Mouse (Mus musculus) limb, embryonic 12.5 days (tissue): ENCODE measurements around the gene Olfr1347. TPM values are rescaled to one million over a fixed set of nuclear protein-coding genes. Genes with fewer than 3 reads are reported as not detected.
"Not testable (repeated sequence)": the region's sequence is repeated elsewhere in the genome, so short reads cannot be mapped to it uniquely, and the experiment has no call there.

Source experiments
- ATAC-seq: fragments of 200-750 bp; cut with Nextera tagmentation; 2 replicates; pipeline ENCODE4 v1.8.0; 2017; ENCODE audit warnings: low read depth, moderate TSS enrichment; ENCODE audit not compliant: insufficient number of reproducible peaks, insufficient read depth, low FRiP score, low TSS enrichment
- H3K27ac ChIP-seq: fragments of 300-500 bp; sonication (generic); 2 replicates; pipeline ENCODE4 v1.5.1; 2016; ENCODE audit warnings: mild to moderate bottlenecking, moderate library complexity
- H3K27me3 ChIP-seq: fragments of 300-500 bp; sonication (generic); 2 replicates; pipeline ENCODE4 v1.6.1; 2016; ENCODE audit warnings: mild to moderate bottlenecking, moderate library complexity
- H3K36me3 ChIP-seq: fragments of 300-500 bp; sonication (generic); 2 replicates; pipeline ENCODE4 v1.6.1; 2016; ENCODE audit warnings: mild to moderate bottlenecking, moderate library complexity
- H3K4me1 ChIP-seq: fragments of 300-500 bp; sonication (generic); replicated peaks from 2 replicates; pipeline ENCODE4 v1.6.1; 2016
- H3K4me2 ChIP-seq: fragments of 300-500 bp; sonication (generic); 2 replicates; pipeline ENCODE4 v1.6.1; 2016; ENCODE audit warnings: mild to moderate bottlenecking, moderate library complexity
- H3K4me3 ChIP-seq: fragments of 300-500 bp; sonication (generic); replicated peaks from 2 replicates; pipeline ENCODE4 v1.5.1; 2016; ENCODE audit warnings: mild to moderate bottlenecking
- H3K9ac ChIP-seq: fragments of 300-500 bp; sonication (generic); replicated peaks from 2 replicates; pipeline ENCODE4 v1.6.1; 2016; ENCODE audit warnings: mild to moderate bottlenecking, moderate library complexity
- H3K9me3 ChIP-seq: fragments of 300-500 bp; sonication (generic); 2 replicates; pipeline ENCODE4 v1.6.1; 2016; ENCODE audit warnings: mild to moderate bottlenecking, moderate library complexity
- WGBS: fragments of 180-500 bp; shearing (Covaris S2); methylation state at CpG from one replicate; pipeline ENCODE4 v1.1.7; 2016; 5-methylcytosine and 5-hydroxymethylcytosine counted together
- polyA plus RNA-seq: library from polyadenylated mRNA; unstranded; fragments of >200 nt; fragmentation: Nextera tagmentation; extraction: Ambion mirVana; gene quantifications from 2 replicates; pipeline ENCODE4 v1.2.1, GENCODE M21; 2016

The Olfr1347 gene
- polyA plus RNA-seq, result not detected in 2 replicates

DNA sequence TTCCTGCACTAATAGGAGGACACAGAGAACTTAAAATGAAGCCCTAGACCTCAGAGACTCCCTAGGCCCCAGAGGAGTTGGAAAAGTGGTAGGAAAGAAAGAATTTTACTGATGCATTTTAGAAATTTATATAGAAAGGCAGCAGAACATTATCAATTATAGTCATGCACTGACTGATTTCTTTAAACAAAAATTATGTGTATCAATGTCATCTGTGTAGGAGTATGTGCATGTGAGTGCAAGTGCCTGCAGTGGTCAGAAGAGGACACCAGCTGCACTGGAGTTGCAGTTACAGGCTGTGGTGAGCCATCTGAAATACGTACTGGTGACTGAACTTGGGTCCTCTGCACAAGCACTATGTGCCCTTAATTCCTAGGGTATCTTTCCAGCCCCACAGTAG lies at the start of gene Olfr1347:
Gene Olfr1347, minus strand, starts transcription at position 101 of the 400 bp plus-strand sequence.
- no peaks in the 10 kb centered on the region for H3K27me3 ChIP-seq
- H3K4me1 ChIP-seq, result no peaks in the 10 kb centered on the region
- H3K9ac ChIP-seq, result no peak within 1 kb of the TSS
- peaks cover 27% of the 10 kb centered on the region for H3K9me3 ChIP-seq
- H3K4me2 ChIP-seq, result no peak within 1 kb of the TSS
- 53% methylated on average over 1 of the region's 1 CpGs for WGBS
- H3K36me3 ChIP-seq, result no peaks in the 10 kb centered on the region
- no peak for ATAC-seq
- no peak within 1 kb of the TSS for H3K4me3 ChIP-seq
- no peak within 1 kb of the TSS for H3K27ac ChIP-seq

DNA sequence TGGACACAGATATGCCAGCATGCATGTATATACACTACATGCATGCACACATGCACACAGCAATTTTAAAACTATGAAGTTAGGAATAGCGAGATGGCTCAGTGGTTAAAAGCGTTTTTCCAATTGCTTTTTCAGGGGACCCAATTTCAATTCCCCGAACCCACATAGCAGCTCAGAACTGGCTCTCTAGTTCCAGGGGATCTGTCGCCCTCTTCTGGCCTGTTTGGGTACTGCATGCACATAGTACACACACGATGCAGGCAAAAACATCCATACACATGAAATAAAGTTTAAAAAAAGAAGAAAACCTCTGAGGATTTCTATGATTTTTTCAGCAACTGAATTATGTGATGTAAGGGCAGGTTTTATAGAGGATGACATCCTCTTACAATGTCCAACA lies 26.6 kb upstream of the Olfr1347 start:
- WGBS, result 65% methylated on average over 5 of the region's 5 CpGs
- no peak for ATAC-seq
- no peaks in the 10 kb centered on the region for H3K36me3 ChIP-seq
- no peak overlapping the region for H3K4me2 ChIP-seq
- H3K27me3 ChIP-seq, result no peaks in the 10 kb centered on the region
- no peak overlapping the region for H3K9ac ChIP-seq
- no peaks in the 10 kb centered on the region for H3K4me1 ChIP-seq
- peaks cover 10% of the 10 kb centered on the region; the same call in 1 of the 2 replicates for H3K9me3 ChIP-seq
- H3K4me3 ChIP-seq, result no peak overlapping the region
- no peak overlapping the region for H3K27ac ChIP-seq

DNA sequence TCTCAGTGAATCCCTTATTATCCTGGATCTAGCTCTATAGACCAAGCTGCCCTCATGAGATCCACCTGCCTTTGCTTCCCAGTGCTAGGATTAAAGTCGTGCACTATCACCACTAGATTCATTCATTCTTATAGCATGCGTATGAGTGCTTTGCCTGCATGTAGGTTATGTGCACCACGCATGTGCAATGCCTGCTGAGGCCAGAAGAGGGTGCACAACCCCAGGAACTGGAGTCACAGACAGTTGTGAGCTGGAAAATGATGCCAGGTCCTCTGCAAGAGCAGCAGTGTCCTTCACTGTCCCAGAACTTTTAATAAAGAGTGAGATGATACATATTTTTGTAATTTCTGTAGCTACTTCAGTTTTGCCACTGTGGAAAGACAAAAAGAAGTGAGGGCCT lies 25.4 kb upstream of the Olfr1347 start:
- Histone ChIP-seq H3K4me1 (no peaks in the 10 kb centered on the region), H3K4me3 (no peak overlapping the region), H3K36me3 (no peaks in the 10 kb centered on the region), H3K27me3 (no peaks in the 10 kb centered on the region), H3K4me2 (no peak overlapping the region), H3K27ac (no peak overlapping the region), H3K9ac (no peak overlapping the region), H3K9me3 (peaks cover 14% of the 10 kb centered on the region; the same call in 1 of the 2 replicates)
- 60% methylated on average over 3 of the region's 3 CpGs for WGBS
- ATAC-seq, result no peak

DNA sequence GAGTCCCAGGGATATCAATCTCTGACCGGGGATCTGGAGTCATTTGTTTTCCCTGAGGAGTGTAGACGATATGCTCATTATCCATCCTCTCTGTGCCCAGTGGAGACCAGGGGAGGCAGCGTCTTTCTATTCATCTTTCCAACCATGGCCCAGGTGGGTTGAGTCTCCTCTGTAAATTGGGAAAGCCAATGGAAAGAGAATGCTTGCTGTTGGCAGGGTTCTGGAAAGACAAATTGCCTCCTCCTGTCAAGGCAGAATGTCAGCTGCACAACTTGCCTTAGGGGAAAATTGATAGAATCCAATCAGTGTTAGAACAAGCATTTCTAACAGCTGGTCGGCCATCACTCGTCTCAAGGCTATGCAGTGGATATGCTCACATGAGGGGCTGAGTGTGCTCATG lies 23.3 kb upstream of the Olfr1347 start, which contains the start of gene Olfr1349:
Gene Olfr1349, minus strand, starts transcription at position 101 of the 400 bp plus-strand sequence.
- H3K4me1 ChIP-seq, result no peaks in the 10 kb centered on the region
- H3K27ac ChIP-seq, result no peak within 1 kb of the TSS
- H3K4me3 ChIP-seq, result no peak within 1 kb of the TSS
- no peaks in the 10 kb centered on the region for H3K27me3 ChIP-seq
- no peak within 1 kb of the TSS for H3K9ac ChIP-seq
- no peak within 1 kb of the TSS for H3K4me2 ChIP-seq
- ATAC-seq, result no peak
- peaks cover 17% of the 10 kb centered on the region; the same call in 1 of the 2 replicates for H3K9me3 ChIP-seq
- 87% methylated on average over 5 of the region's 5 CpGs for WGBS
- H3K36me3 ChIP-seq, result no peaks in the 10 kb centered on the region

DNA sequence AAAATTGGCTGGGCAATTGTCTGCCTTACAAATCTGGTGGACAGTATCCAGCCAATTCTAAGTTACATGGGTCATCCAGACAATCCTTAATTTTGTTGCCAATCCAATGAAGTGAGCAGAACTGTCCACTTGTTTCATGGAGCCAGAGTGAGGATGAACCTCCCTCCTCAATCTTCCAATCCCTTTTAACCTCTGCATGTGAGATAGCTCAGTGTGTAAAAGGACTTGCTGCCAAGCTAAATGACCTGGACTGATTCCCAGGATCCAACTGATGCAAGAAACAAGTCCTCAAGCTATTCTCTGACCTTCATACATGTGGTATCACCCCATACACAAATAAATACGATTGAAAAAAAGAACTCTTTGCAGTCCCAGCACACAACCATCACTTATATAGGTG lies 22.1 kb upstream of the Olfr1347 start:
- Histone ChIP-seq H3K27ac (no peak overlapping the region), H3K4me3 (no peak overlapping the region), H3K9me3 (peaks cover 20% of the 10 kb centered on the region), H3K4me1 (no peaks in the 10 kb centered on the region), H3K9ac (no peak overlapping the region), H3K27me3 (no peaks in the 10 kb centered on the region), H3K36me3 (no peaks in the 10 kb centered on the region), H3K4me2 (no peak overlapping the region)
- 32% methylated on average over 1 of the region's 1 CpGs for WGBS
- no peak for ATAC-seq

DNA sequence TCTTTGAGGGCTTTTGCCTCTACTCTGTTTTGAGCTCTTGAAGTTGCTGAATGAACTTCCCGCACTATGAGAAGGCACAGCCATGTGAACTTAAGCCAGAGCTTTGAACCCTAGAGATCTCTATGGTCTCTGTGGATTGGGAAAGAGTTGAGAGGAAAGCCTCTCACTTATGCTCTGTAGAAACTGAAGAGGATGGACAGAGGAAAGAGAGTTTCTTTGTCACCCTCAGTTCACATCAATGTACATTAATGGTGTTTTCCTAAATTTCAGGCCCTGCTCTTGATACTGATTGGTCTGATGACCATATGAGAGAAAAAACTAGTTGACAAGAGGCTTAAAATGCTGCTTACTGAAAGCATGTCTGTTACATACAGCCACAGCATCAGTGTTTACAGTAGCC lies 9.1 kb upstream of the Olfr1347 start, which contains the start of gene Olfr1348:
Gene Olfr1348, minus strand, starts transcription at position 101 of the 400 bp plus-strand sequence.
- no peak for ATAC-seq
- H3K4me1 ChIP-seq, result no peaks in the 10 kb centered on the region
- no peaks in the 10 kb centered on the region for H3K36me3 ChIP-seq
- H3K4me2 ChIP-seq, result no peak within 1 kb of the TSS
- H3K27ac ChIP-seq, result no peak within 1 kb of the TSS
- no peak within 1 kb of the TSS for H3K4me3 ChIP-seq
- H3K9me3 ChIP-seq, result no peaks in the 10 kb centered on the region; the same call in 1 of the 2 replicates
- H3K9ac ChIP-seq, result no peak within 1 kb of the TSS
- no peaks in the 10 kb centered on the region for H3K27me3 ChIP-seq
- whole genome bisulfite sequencing, result 93% methylated on average over 1 of the region's 1 CpGs

DNA sequence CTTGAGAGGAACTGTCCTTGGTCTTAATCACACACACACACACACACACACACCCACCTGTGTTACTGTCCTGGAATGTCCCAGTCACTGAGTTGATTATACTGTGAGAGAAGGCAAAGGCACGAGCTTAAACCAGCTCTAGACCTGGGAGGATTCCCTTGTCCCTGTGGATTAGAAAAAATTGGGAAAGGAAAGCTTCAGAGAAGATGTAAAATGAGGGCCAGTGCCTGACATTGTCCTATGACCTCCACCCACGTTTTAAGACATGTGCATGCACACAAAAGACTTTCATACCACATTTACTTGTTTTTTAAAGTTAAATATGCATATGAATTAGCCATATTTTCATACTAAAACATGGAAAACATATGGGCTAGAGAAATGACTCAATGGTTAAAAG lies 12.7 kb downstream of the Olfr1347 start, which contains the start of gene Olfr5:
Gene Olfr5, minus strand, starts transcription at position 101 of the 400 bp plus-strand sequence.
- Histone ChIP-seq H3K4me2 (no peak within 1 kb of the TSS), H3K4me1 (no peaks in the 10 kb centered on the region), H3K9ac (no peak within 1 kb of the TSS), H3K36me3 (no peaks in the 10 kb centered on the region), H3K4me3 (no peak within 1 kb of the TSS), H3K27me3 (no peaks in the 10 kb centered on the region), H3K27ac (no peak within 1 kb of the TSS), H3K9me3 (peaks cover 10% of the 10 kb centered on the region; the same call in 1 of the 2 replicates)
- 42% methylated on average over 2 of the region's 2 CpGs for WGBS
- ATAC-seq, result no peak

DNA sequence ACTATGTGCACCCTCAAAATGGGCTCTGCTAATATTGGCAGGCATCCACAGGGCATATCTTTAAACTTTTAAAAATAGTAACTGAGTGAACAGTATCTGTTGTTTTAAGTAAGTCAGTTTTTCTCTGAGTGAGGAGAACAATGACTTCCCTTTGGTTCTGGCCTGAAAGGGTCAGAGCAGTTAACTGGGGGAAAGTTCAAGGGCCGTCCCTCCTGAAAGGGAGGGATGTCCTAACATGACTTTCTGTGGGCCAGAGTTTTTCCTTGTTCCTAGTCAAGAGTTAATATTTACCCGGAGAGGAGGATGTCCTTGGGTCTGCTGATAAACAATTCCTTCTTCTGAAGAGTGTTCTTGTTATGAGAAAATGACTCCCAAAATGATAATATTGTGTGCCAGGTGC lies 21.9 kb downstream of the Olfr1347 start:
- H3K4me1 ChIP-seq, H3K9ac ChIP-seq, H3K36me3 ChIP-seq, H3K27me3 ChIP-seq, H3K4me3 ChIP-seq, ATAC-seq, H3K4me2 ChIP-seq, H3K27ac ChIP-seq: not testable (repeated sequence)
- WGBS, result 76% methylated on average over 2 of the region's 2 CpGs
- H3K9me3 ChIP-seq, result peaks cover 36% of the 10 kb centered on the region

DNA sequence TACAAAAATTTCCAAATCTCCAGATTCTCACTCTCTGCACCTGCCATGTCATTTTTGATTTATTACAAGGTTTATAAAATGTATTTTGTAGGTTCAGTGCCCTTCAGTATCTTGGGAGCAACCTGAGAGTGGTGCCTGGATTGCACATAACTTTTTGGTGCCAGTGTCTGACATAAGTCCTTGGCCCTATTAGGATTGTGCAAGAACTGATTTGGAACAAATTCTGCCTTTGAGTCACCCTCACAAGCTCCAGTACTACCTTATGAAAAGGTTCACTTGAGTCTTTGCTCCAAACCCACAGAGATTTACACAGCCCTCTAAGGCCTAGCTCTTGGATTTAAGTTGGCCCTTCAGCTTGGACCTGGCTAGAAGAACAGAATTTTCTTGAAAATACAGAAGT lies 32.6 kb downstream of the Olfr1347 start, which contains the start of gene Olfr1346:
Gene Olfr1346, plus strand, starts transcription at position 151 of the 400 bp plus-strand sequence.
- Histone ChIP-seq H3K4me2 (no peak within 1 kb of the TSS), H3K9ac (no peak within 1 kb of the TSS), H3K9me3 (no peaks in the 10 kb centered on the region), H3K27me3 (no peaks in the 10 kb centered on the region), H3K36me3 (no peaks in the 10 kb centered on the region), H3K4me1 (no peaks in the 10 kb centered on the region), H3K27ac (no peak within 1 kb of the TSS), H3K4me3 (no peak within 1 kb of the TSS)
- ATAC-seq, result no peak

DNA sequence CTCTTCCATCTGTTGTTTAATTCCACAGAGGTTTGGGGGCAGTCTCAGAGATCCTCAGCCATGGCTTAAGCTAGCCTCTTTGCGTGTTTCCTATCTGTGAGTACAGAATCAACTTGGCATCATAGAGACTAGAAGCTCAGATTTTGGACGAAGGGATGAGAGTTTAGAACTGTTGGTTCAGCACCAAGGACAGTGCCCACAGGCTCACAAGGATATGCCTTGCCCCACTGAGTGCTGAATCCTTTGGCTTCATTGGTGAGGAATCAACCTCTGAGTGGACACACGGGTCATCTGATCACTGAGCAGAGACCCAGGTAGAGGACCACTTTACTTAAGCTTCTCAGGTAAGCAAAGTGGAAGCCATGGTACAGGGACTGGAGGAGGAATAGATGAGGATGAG lies 43.2 kb downstream of the Olfr1347 start:
- Histone ChIP-seq H3K4me2 (no peak overlapping the region), H3K9ac (no peak overlapping the region), H3K4me3 (no peak overlapping the region), H3K27ac (no peak overlapping the region), H3K4me1 (no peaks in the 10 kb centered on the region), H3K9me3 (peaks cover 28% of the 10 kb centered on the region; the same call in 1 of the 2 replicates), H3K27me3 (no peaks in the 10 kb centered on the region), H3K36me3 (no peaks in the 10 kb centered on the region)
- no peak for ATAC-seq
- whole genome bisulfite sequencing, result 43% methylated on average over 3 of the region's 3 CpGs

DNA sequence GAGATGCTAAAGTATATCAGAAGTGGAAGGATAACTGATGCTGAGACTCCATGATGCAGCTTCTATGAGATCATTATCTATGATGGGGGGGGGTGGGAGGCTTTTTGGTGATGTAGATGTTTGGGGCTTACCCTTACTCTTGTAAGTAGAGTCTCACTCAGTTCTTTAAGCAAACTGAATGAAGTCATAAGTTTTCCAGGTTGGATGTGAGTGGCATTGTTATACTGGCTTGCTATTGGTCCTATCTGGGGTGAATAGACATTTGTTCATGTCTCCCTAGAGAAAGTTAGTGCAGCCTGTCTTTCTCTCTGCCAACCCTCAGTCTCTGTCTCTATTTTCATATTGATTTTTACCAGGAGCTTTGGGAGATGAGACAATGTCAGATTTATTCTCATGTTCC lies 43.7 kb downstream of the Olfr1347 start, which contains the start of gene Olfr1336:
Gene Olfr1336, plus strand, starts transcription at position 301 of the 400 bp plus-strand sequence.
- no peaks in the 10 kb centered on the region for H3K4me1 ChIP-seq
- ATAC-seq, result no peak
- no peaks in the 10 kb centered on the region for H3K36me3 ChIP-seq
- peaks cover 28% of the 10 kb centered on the region; the same call in 1 of the 2 replicates for H3K9me3 ChIP-seq
- no peak within 1 kb of the TSS for H3K9ac ChIP-seq
- H3K27ac ChIP-seq, result no peak within 1 kb of the TSS
- no peaks in the 10 kb centered on the region for H3K27me3 ChIP-seq
- no peak within 1 kb of the TSS for H3K4me2 ChIP-seq
- no peak within 1 kb of the TSS for H3K4me3 ChIP-seq

DNA sequence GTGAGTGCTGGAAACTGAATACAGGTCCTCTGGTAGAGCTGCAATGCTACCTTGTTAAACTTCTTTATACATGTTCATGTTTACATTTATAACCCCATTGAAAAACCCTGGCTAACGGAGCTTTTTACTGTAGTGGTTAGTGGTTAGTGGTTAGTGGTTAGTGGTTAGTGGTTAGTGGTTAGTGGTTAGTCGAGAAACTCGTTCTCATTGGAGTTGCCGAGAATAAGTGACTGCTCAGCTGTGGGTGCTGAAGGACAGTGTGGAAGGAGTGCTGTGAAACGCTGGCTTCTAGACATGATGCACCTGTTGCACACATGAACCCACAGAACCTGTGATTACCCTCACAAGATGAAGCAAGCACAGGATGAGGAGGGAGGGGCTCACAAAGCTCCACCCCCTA lies 51.8 kb downstream of the Olfr1347 start:
- Histone ChIP-seq H3K27ac (no peak overlapping the region), H3K4me2 (no peak overlapping the region), H3K4me3 (no peak overlapping the region), H3K4me1 (no peaks in the 10 kb centered on the region), H3K27me3 (no peaks in the 10 kb centered on the region), H3K9ac (no peak overlapping the region), H3K9me3 (peaks cover 25% of the 10 kb centered on the region; the same call in 1 of the 2 replicates), H3K36me3 (no peaks in the 10 kb centered on the region)
- 86% methylated on average over 5 of the region's 5 CpGs for WGBS
- no peak for ATAC-seq
